Mouse (Mus musculus): ENCODE measurements at regions not wholly inside any gene's neighbourhood (a gene's known extent, or its start where the extent isn't known, plus 50 kb on each side); places are given as distances from the start of the nearest gene placed in this dataset.

GRCm38 (mm10) chr12:109946936-109947335 is 331.9 kb upstream of the Dio3 start:
- no peak for TF ChIP-seq CTCF (IDR thresholded peaks at IDR 0.05; ENCODE audit: control insufficient read depth, insufficient read depth, low read length)
- TF ChIP-seq POLR2A (IDR thresholded peaks at IDR 0.05; ENCODE audit: borderline replicate concordance, control insufficient read depth, low read depth, low read length), result no peak
- no peak overlapping the region for H3K4me3 ChIP-seq (replicated peaks; ENCODE audit: control insufficient read depth, low read depth, low read length)
- 57% methylated on average over 1 of the region's 1 CpGs for WGBS

GRCm38 (mm10) chr12:109947886-109948433 is 330.9 kb upstream of the Dio3 start:
- H3K27ac ChIP-seq (ENCODE audit: control insufficient read depth, insufficient read depth, low read depth, low read length, poor library complexity), result no peak overlapping the region
- TF ChIP-seq CTCF (IDR thresholded peaks at IDR 0.05; ENCODE audit: control insufficient read depth, insufficient read depth, low read length), result no peak
- TF ChIP-seq POLR2A (IDR thresholded peaks at IDR 0.05; ENCODE audit: borderline replicate concordance, control insufficient read depth, low read depth, low read length), result no peak
- no peaks in the 10 kb centered on the region for H3K4me1 ChIP-seq (ENCODE audit: control insufficient read depth, insufficient read depth, low read length)
- H3K4me3 ChIP-seq (replicated peaks; ENCODE audit: control insufficient read depth, low read depth, low read length), result no peak overlapping the region
- WGBS, result 80% methylated on average over 7 of the region's 7 CpGs

More at GRCm38 (mm10) chr12:109946936-109947335, 331.9 kb upstream of the Dio3 start:
- H3K4me1 ChIP-seq (ENCODE audit: control insufficient read depth, insufficient read depth, low read length), result no peaks in the 10 kb centered on the region
- H3K27ac ChIP-seq (ENCODE audit: control insufficient read depth, insufficient read depth, low read depth, low read length, poor library complexity), result no peak overlapping the region

DNA sequence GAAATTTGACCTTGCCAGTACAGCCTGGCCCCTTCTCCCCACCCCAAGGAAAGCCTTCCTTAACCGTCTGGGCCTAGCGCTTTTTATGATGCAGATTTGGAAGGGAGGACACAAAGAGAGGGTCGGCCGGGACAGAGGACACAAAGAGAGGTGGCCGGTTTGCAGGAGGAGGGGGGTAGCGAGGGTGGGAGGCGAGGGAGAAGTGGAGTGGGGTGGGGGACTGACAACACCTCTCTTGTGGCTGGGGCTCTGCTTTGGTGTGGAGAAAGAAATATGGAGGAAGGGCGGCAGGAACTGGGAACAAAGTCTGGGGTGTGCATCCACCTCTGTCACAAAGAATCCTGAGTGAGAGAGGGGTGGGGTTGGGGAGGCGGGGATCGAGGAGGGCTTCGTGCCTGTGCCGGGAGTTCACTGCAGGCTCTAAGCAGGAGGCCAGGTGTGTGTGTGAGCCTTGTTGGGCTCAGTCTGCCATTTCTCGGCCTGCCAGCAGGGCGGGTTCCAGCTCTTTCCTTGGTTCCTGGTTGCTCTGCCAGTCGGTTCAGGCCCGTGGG is 330.4 kb upstream of the Dio3 start:
- 81% methylated on average over 16 of the region's 16 CpGs for WGBS
- Histone ChIP-seq H3K27ac (ENCODE audit: control insufficient read depth, insufficient read depth, low read depth, low read length, poor library complexity) (no peak overlapping the region), H3K4me3 (replicated peaks; ENCODE audit: control insufficient read depth, low read depth, low read length) (no peak overlapping the region), H3K4me1 (ENCODE audit: control insufficient read depth, insufficient read depth, low read length) (no peaks in the 10 kb centered on the region)
- no peak for TF ChIP-seq CTCF (IDR thresholded peaks at IDR 0.05; ENCODE audit: control insufficient read depth, insufficient read depth, low read length)
- no peak for TF ChIP-seq POLR2A (IDR thresholded peaks at IDR 0.05; ENCODE audit: borderline replicate concordance, control insufficient read depth, low read depth, low read length)

GRCm38 (mm10) chr12:109949231-109949965 is 329.5 kb upstream of the Dio3 start:
- Histone ChIP-seq H3K4me1 (ENCODE audit: control insufficient read depth, insufficient read depth, low read length) (no peaks in the 10 kb centered on the region), H3K4me3 (replicated peaks; ENCODE audit: control insufficient read depth, low read depth, low read length) (no peak overlapping the region), H3K27ac (ENCODE audit: control insufficient read depth, insufficient read depth, low read depth, low read length, poor library complexity) (no peak overlapping the region)
- TF ChIP-seq CTCF (IDR thresholded peaks at IDR 0.05; ENCODE audit: control insufficient read depth, insufficient read depth, low read length) (no peak), POLR2A (IDR thresholded peaks at IDR 0.05; ENCODE audit: borderline replicate concordance, control insufficient read depth, low read depth, low read length) (no peak)
- 82% methylated on average over 17 of the region's 17 CpGs for WGBS

GRCm38 (mm10) chr12:109950632-109951031 is 328.2 kb upstream of the Dio3 start:
- H3K27ac ChIP-seq (ENCODE audit: control insufficient read depth, insufficient read depth, low read depth, low read length, poor library complexity), result no peak overlapping the region
- H3K4me1 ChIP-seq (ENCODE audit: control insufficient read depth, insufficient read depth, low read length), result no peaks in the 10 kb centered on the region
- TF ChIP-seq POLR2A (IDR thresholded peaks at IDR 0.05; ENCODE audit: borderline replicate concordance, control insufficient read depth, low read depth, low read length) (no peak), CTCF (IDR thresholded peaks at IDR 0.05; ENCODE audit: control insufficient read depth, insufficient read depth, low read length) (no peak)
- H3K4me3 ChIP-seq (replicated peaks; ENCODE audit: control insufficient read depth, low read depth, low read length), result no peak overlapping the region
- WGBS, result 76% methylated on average over 6 of the region's 6 CpGs

GRCm38 (mm10) chr12:109951473-109951872 is 327.4 kb upstream of the Dio3 start:
- Histone ChIP-seq H3K27ac (ENCODE audit: control insufficient read depth, insufficient read depth, low read depth, low read length, poor library complexity) (no peak overlapping the region; the same call in 1 of the 2 replicates), H3K4me1 (ENCODE audit: control insufficient read depth, insufficient read depth, low read length) (no peaks in the 10 kb centered on the region), H3K4me3 (replicated peaks; ENCODE audit: control insufficient read depth, low read depth, low read length) (no peak overlapping the region)
- TF ChIP-seq CTCF (IDR thresholded peaks at IDR 0.05; ENCODE audit: control insufficient read depth, insufficient read depth, low read length) (no peak), POLR2A (IDR thresholded peaks at IDR 0.05; ENCODE audit: borderline replicate concordance, control insufficient read depth, low read depth, low read length) (no peak)
- 88% methylated on average over 12 of the region's 12 CpGs for WGBS

DNA sequence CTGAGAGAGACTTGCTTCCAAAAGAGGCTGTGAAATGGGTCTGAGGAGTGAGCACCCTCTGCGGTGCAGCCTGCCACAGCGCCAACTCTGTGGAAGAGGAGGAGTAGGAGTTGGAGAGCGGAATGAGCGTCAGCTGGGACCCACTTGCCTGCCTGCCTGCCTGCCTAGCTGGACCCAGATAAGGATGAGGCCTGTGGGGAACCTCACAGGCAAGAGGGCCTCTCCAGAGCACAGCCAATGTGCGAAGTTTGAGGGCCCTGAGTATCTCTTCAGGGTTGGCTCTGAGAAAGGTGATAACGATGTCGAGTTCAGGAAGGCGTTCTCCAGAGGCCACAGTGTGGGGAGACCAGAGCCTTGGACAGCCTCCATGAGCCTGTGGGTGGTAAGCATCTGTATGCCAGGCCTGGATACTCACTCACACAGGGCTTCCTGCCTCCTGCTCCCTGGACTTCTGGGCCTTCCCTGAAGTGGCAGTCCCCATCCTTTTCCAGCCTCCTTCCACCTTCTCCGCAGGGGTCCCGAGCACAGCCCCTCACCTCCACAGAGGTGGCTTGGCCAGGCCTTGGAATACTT is 326.9 kb upstream of the Dio3 start:
- TF ChIP-seq CTCF (IDR thresholded peaks at IDR 0.05; ENCODE audit: control insufficient read depth, insufficient read depth, low read length) (no peak), POLR2A (IDR thresholded peaks at IDR 0.05; ENCODE audit: borderline replicate concordance, control insufficient read depth, low read depth, low read length) (no peak)
- Histone ChIP-seq H3K27ac (ENCODE audit: control insufficient read depth, insufficient read depth, low read depth, low read length, poor library complexity) (no peak overlapping the region), H3K4me3 (replicated peaks; ENCODE audit: control insufficient read depth, low read depth, low read length) (no peak overlapping the region), H3K4me1 (ENCODE audit: control insufficient read depth, insufficient read depth, low read length) (no peaks in the 10 kb centered on the region)
- WGBS, result 81% methylated on average over 10 of the region's 10 CpGs

DNA sequence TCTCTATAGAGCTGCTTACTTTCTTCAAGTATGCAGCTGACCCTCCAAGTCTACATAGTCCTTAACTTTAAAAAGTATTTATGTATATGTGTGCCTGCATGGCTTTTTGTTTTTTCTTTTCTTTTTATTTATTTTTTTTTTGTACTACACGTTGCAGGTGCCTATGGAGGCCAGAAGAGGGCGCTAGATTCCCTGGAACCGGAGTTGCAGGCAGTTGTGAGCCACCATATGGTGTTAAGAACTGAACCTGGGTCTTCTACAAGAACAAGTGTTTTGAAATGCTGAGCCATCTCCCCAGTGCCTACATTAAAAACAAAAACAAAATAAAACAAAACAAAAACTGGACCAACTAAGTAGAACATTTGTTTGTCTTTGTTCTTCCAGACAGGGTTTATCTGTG is 325.9 kb upstream of the Dio3 start:
- Histone ChIP-seq H3K4me3 (replicated peaks; ENCODE audit: control insufficient read depth, low read depth, low read length) (no peak overlapping the region), H3K4me1 (ENCODE audit: control insufficient read depth, insufficient read depth, low read length) (no peaks in the 10 kb centered on the region), H3K27ac (ENCODE audit: control insufficient read depth, insufficient read depth, low read depth, low read length, poor library complexity) (no peak overlapping the region)
- TF ChIP-seq POLR2A (IDR thresholded peaks at IDR 0.05; ENCODE audit: borderline replicate concordance, control insufficient read depth, low read depth, low read length), result no peak
- TF ChIP-seq CTCF (IDR thresholded peaks at IDR 0.05; ENCODE audit: control insufficient read depth, insufficient read depth, low read length), result peak; percentile 7; the same call in 1 of the 2 replicates
- 68% methylated on average over 3 of the region's 3 CpGs for WGBS

All from bone marrow, adult 2 months (tissue).